Mouse (Mus musculus): ENCODE data around the gene Gm9964. TPM values are rescaled to one million over a fixed set of nuclear protein-coding genes. Genes with fewer than 3 reads are reported as not detected.

Gm9964 gene
- polyA plus RNA-seq, 1 experiment from 2014 or later = not detected

Other genes starting within 250 kb of the Gm9964 start
- 2.4 and 3.1 TPM in 2 replicates for gene Ksr1, start 150.5 kb downstream of the Gm9964 start, polyA plus RNA-seq (2016; fragmentation: Nextera tagmentation; extraction: Ambion mirVana)
- 56.4 and 61.6 TPM in 2 replicates for gene Wsb1, start 42.2 kb downstream of the Gm9964 start, polyA plus RNA-seq (2016; fragmentation: Nextera tagmentation; extraction: Ambion mirVana)
- 2.3 and 2.5 TPM in 2 replicates for gene Nf1, start 42.8 kb upstream of the Gm9964 start, polyA plus RNA-seq (2016; fragmentation: Nextera tagmentation; extraction: Ambion mirVana)
- gene Omg, start 207.2 kb upstream of the Gm9964 start, polyA plus RNA-seq (2016; fragmentation: Nextera tagmentation; extraction: Ambion mirVana) = 0.12 TPM in 1 of 2 replicates, not detected in the other
- gene Evi2b, start 226.9 kb upstream of the Gm9964 start, polyA plus RNA-seq (2016; fragmentation: Nextera tagmentation; extraction: Ambion mirVana) = 4.3 and 4.6 TPM in 2 replicates
- gene Evi2, start 233.7 kb upstream of the Gm9964 start, polyA plus RNA-seq (2016; fragmentation: Nextera tagmentation; extraction: Ambion mirVana) = 0.66 and 0.77 TPM in 2 replicates
- 3.4 and 4.2 TPM in 2 replicates for gene Evi2a, start 233.7 kb upstream of the Gm9964 start, polyA plus RNA-seq (2016; fragmentation: Nextera tagmentation; extraction: Ambion mirVana)